Mouse (Mus musculus) bone marrow, adult 2 months (tissue): Measurements from ENCODE around the gene Dtnbp1. TPM values are rescaled to one million over a fixed set of nuclear protein-coding genes. Genes with fewer than 3 reads are reported as not detected.

ENCODE experiments used
- H3K27ac ChIP-seq: fragments of 200-500 bp; 2 replicates; pipeline ENCODE4 v1.5.1; 2012; ENCODE audit warnings: low read depth, mild to moderate bottlenecking, control low read depth, inconsistent platforms, low read length; ENCODE audit not compliant: control insufficient read depth, poor library complexity, insufficient read depth
- H3K4me1 ChIP-seq: fragments of 200-500 bp; 2 replicates; pipeline ENCODE4 v1.6.1; 2011; ENCODE audit warnings: low read length; ENCODE audit not compliant: control insufficient read depth, insufficient read depth
- H3K4me3 ChIP-seq: fragments of 200-500 bp; replicated peaks from 2 replicates; pipeline ENCODE3; 2011; ENCODE audit warnings: mild to moderate bottlenecking, low read depth, low read length, control low read depth; ENCODE audit not compliant: control insufficient read depth
- CTCF ChIP-seq: fragments of 200-500 bp; IDR thresholded peaks from 2 replicates; pipeline ENCODE4 v1.5.1; 2011; ENCODE audit warnings: low read length, control low read depth; ENCODE audit not compliant: control insufficient read depth, insufficient read depth
- POLR2A ChIP-seq: fragments of 200-500 bp; IDR thresholded peaks from 2 replicates; pipeline ENCODE4 v1.6.1; 2011; ENCODE audit warnings: low read depth, mild to moderate bottlenecking, control low read depth, low read length, borderline replicate concordance; ENCODE audit not compliant: control insufficient read depth
- WGBS: fragments of 180-500 bp; shearing (Covaris S2); methylation state at CpG from one replicate; pipeline ENCODE4 v1.1.7; 2018; 5-methylcytosine and 5-hydroxymethylcytosine counted together
- polyA plus RNA-seq: library from polyadenylated mRNA; stranded (reverse); fragments of >200 nt; gene quantifications from 2 replicates; pipeline ENCODE4 v1.2.4, GENCODE M21; 2011; ENCODE audit warnings: low replicate concordance; ENCODE audit not compliant: missing spikeins, insufficient read depth, insufficient read length

The Dtnbp1 gene
- polyA plus RNA-seq, 1 experiment: 27.6 TPM

GRCm38 (mm10) chr13:45008150-45008549, 6.2 kb upstream of the Dtnbp1 start:
- 80% methylated on average over 7 of the region's 7 CpGs for WGBS
- Histone ChIP-seq H3K4me3 (no peak overlapping the region), H3K27ac (no peak overlapping the region), H3K4me1 (no peaks in the 10 kb centered on the region; the same call in 1 of the 2 replicates)
- TF ChIP-seq CTCF (peak; percentile 81), POLR2A (no peak)

DNA sequence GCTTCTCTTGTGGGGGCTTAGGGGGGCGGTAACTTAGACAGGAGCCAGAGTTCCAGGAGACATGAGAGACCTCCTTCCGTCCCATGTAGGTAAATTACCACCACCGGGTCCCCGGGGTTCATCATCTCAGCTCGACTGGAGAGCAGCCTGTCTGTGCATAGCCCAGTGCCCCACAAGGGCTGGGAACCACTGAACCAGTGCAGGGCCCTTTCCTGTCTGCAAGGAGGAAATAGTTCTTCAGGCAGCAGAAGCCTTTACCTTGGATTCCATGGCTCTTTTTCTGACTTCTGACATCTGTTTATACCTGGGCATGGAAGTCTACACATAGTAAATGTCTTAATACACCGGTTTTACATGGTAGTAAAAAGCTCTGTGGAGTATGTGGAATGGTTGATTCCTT, 5.8 kb upstream of the Dtnbp1 start:
- Histone ChIP-seq H3K4me1 (no peaks in the 10 kb centered on the region; the same call in 1 of the 2 replicates), H3K4me3 (no peak overlapping the region), H3K27ac (no peak overlapping the region)
- no peak for TF ChIP-seq CTCF
- TF ChIP-seq POLR2A: no peak
- WGBS: 77% methylated on average over 6 of the region's 6 CpGs

DNA sequence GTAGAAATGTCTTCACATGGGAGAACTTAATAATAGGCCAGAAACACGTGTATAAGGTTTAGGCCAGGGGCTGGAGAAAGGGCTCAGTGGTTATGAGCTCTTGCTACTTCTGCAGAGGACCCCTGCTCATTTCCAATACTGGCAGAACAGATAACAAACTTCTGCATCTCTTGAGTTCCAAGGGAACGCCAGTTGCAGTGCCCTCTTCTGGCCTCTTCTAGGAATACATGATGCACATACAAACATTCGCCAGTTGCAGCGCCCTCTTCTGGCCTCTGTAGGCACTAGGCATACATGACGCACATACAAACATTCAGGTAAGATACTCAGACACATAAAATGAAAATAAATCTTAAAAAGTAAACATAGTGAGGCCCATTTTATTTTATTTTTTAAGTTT, 4.5 kb upstream of the Dtnbp1 start:
- H3K4me1 ChIP-seq: peaks cover 2% of the 10 kb centered on the region; the same call in 1 of the 2 replicates
- no peak overlapping the region for H3K4me3 ChIP-seq
- peak; percentile 63 for TF ChIP-seq CTCF
- TF ChIP-seq POLR2A: no peak
- H3K27ac ChIP-seq: no peak overlapping the region
- 60% methylated on average over 5 of the region's 5 CpGs for WGBS

- Histone ChIP-seq H3K27ac (no peak overlapping the region; the same call in 1 of the 2 replicates), H3K4me1 (peaks cover 2% of the 10 kb centered on the region; the same call in 1 of the 2 replicates), H3K4me3 (no peak overlapping the region)
- 14% methylated on average over 7 of the region's 7 CpGs for WGBS
- TF ChIP-seq CTCF (no peak), POLR2A (no peak)
Observed at GRCm38 (mm10) chr13:45005861-45006260, 3.9 kb upstream of the Dtnbp1 start.

GRCm38 (mm10) chr13:45004987-45005592, 3.1 kb upstream of the Dtnbp1 start:
- 64% methylated on average over 5 of the region's 5 CpGs for WGBS
- H3K4me3 ChIP-seq: no peak overlapping the region
- H3K4me1 ChIP-seq: peaks cover 2% of the 10 kb centered on the region; the same call in 1 of the 2 replicates
- no peak overlapping the region for H3K27ac ChIP-seq
- TF ChIP-seq CTCF (no peak), POLR2A (no peak)

DNA sequence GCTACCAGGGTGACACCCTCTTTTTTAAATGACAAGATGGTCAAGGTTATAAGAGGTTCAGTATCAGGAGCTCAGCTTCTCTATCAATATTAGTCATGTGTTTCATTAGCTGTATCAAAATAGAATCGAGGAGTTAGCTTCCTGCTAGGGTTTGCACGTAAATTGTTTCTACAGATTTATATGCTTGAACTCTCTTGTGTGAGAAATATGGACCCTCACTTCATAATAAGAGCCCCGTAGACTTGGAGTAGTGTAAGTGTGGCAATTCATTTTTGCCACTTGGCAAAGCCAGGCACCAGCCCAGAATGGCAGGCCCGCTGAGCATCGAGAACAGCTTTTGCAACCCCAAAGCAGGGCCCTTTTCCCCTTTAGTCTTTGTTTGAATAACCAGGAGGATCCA, 1.1 kb upstream of the Dtnbp1 start:
- Histone ChIP-seq H3K4me3 (no peak overlapping the region), H3K27ac (no peak overlapping the region), H3K4me1 (peaks cover 2% of the 10 kb centered on the region; the same call in 1 of the 2 replicates)
- TF ChIP-seq POLR2A: no peak
- TF ChIP-seq CTCF: no peak
- 56% methylated on average over 5 of the region's 5 CpGs for WGBS

- peak overlapping the region; percentile 90 for H3K4me3 ChIP-seq
- H3K4me1 ChIP-seq: peaks cover 4% of the 10 kb centered on the region; the same call in 1 of the 2 replicates
- whole genome bisulfite sequencing: under 1% methylated on average over 52 of the region's 52 CpGs
- TF ChIP-seq CTCF (no peak), POLR2A (no peak)
- H3K27ac ChIP-seq: peak overlapping the region; percentile 84
Observed at GRCm38 (mm10) chr13:45001228-45001910, 578 bp downstream of the Dtnbp1 start.

- no peak for TF ChIP-seq POLR2A
- TF ChIP-seq CTCF: peak; percentile 57; the same call in 1 of the 2 replicates
- Histone ChIP-seq H3K27ac (no peak overlapping the region), H3K4me3 (peak overlapping the region; percentile 41), H3K4me1 (peaks cover 4% of the 10 kb centered on the region; the same call in 1 of the 2 replicates)
- 6% methylated on average over 7 of the region's 7 CpGs for WGBS
Observed at GRCm38 (mm10) chr13:45000836-45001227, 1.1 kb downstream of the Dtnbp1 start.
